Mouse (Mus musculus) liver, embryonic 18 days (tissue): ENCODE results near the gene Stxbp1. TPM values are rescaled to one million over a fixed set of nuclear protein-coding genes. Genes with fewer than 3 reads are reported as not detected.

ENCODE experiments used
- polyA plus RNA-seq: library from polyadenylated mRNA; depleted of rRNA; stranded (reverse); fragments of >200 nt; gene quantifications from 2 replicates; pipeline ENCODE4 v1.2.3, GENCODE M21; 2012; rRNA removed

Stxbp1 gene
- 1.8 and 1.9 TPM in 2 replicates for polyA plus RNA-seq

GRCm38 (mm10) chr2:32846805-32847467 is at the start of gene Stxbp1:
Gene Stxbp1 (minus strand): TSS chr2:32847245.

GRCm38 (mm10) chr2:32875675-32876489 is 28.8 kb upstream of the Stxbp1 start, which contains the start of gene Fam129b:
Gene Fam129b (plus strand): TSS chr2:32876114.

GRCm38 (mm10) chr2:32784048-32784681 is 62.9 kb downstream of the Stxbp1 start, which contains the start of gene Cfap157:
Gene Cfap157 (minus strand): TSS chr2:32784428.

GRCm38 (mm10) chr2:32775359-32776074 is 71.5 kb downstream of the Stxbp1 start, which contains the start of the genes Ttc16 and Ptrh1:
Gene Ttc16 (minus strand): TSS chr2:32775633.
Gene Ptrh1 (plus strand): TSS chr2:32775786.

GRCm38 (mm10) chr2:32757056-32757845 is 89.8 kb downstream of the Stxbp1 start, which contains the start of gene Tor2a:
Gene Tor2a (plus strand): TSS chr2:32757234.

GRCm38 (mm10) chr2:32740916-32741272 is 106.2 kb downstream of the Stxbp1 start, which contains the start of gene 6330409D20Rik:
Gene 6330409D20Rik (minus strand): TSS chr2:32741016.

Other genes with a start within 250 kb of the Stxbp1 start
- 24.2 and 25.0 TPM in 2 replicates for gene St6galnac6, start 247.5 kb downstream of the Stxbp1 start, polyA plus RNA-seq
- 0.37 and 0.62 TPM in 2 replicates for gene Ak1, start 225.5 kb downstream of the Stxbp1 start, polyA plus RNA-seq
- 24.4 and 26.0 TPM in 2 replicates for gene Eng, start 200.7 kb downstream of the Stxbp1 start, polyA plus RNA-seq
- gene Fpgs, start 143.1 kb downstream of the Stxbp1 start, polyA plus RNA-seq, result 140 and 142 TPM in 2 replicates
- gene Cdk9, start 134.2 kb downstream of the Stxbp1 start, polyA plus RNA-seq, result 62.0 and 72.6 TPM in 2 replicates
- gene Sh2d3c, start 126.2 kb downstream of the Stxbp1 start, polyA plus RNA-seq, result 12.4 and 13.9 TPM in 2 replicates
- 0.06 TPM in 1 of 2 replicates, not detected in the other for gene 6330409D20Rik, start 106.2 kb downstream of the Stxbp1 start, polyA plus RNA-seq
- gene Tor2a, start 90.0 kb downstream of the Stxbp1 start, polyA plus RNA-seq, result 26.5 and 28.5 TPM in 2 replicates
- 0.10 and 0.14 TPM in 2 replicates for gene Ttc16, start 71.6 kb downstream of the Stxbp1 start, polyA plus RNA-seq
- gene Ptrh1, start 71.5 kb downstream of the Stxbp1 start, polyA plus RNA-seq, result 1.2 and 1.4 TPM in 2 replicates
- not detected in 2 replicates for gene Cfap157, start 62.8 kb downstream of the Stxbp1 start, polyA plus RNA-seq
- 16.2 and 16.6 TPM in 2 replicates for gene Fam129b, start 28.9 kb upstream of the Stxbp1 start, polyA plus RNA-seq
- gene Rpl12, start 114.3 kb upstream of the Stxbp1 start, polyA plus RNA-seq, result 636 and 711 TPM in 2 replicates
- 2.3 and 3.1 TPM in 2 replicates for gene Lrsam1, start 114.4 kb upstream of the Stxbp1 start, polyA plus RNA-seq
- gene Slc2a8, start 134.8 kb upstream of the Stxbp1 start, polyA plus RNA-seq, result 5.9 and 6.0 TPM in 2 replicates